Mouse (Mus musculus): Measurements from ENCODE around the gene Rhof.

DNA sequence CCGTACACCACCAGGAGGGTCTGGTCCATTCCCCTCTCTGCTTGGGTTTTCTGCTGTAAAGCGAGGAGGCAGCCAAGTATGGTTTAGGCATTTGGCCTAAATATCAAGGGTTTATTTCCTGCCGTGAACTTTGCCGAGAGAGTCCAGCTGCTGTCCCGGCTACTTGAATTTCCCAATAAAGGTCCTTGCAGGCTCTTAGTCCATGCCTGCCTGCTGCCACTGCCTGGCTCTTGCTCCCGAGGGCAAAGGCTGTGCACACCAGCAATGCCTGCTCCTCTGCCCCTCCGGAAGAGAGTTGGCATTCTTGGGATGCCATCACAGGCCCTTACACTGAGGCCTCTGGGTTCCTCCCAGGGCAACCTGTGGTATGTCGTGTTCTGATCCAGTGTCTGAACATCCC, 28.9 kb downstream of the Rhof start:
- TF ChIP-seq POLR2A (IDR thresholded peaks at IDR 0.05; ENCODE audit: insufficient read length, low read depth) (no peak), POLR2AphosphoS2 (IDR thresholded peaks at IDR 0.05; ENCODE audit: insufficient read length, low read depth) (no peak), MYOD1 (IDR thresholded peaks at IDR 0.05; ENCODE audit: control insufficient read depth in 1 of 3, insufficient read length in 2 of 3, low read depth in 2 of 3) (no peak), MYOG (IDR thresholded peaks at IDR 0.05; ENCODE audit: control insufficient read depth in 1 of 3, insufficient read depth in 1 of 3, insufficient read length in 2 of 3, low read depth in 2 of 3) (no peak), CEBPB (IDR thresholded peaks at IDR 0.05; ENCODE audit: insufficient read depth, poor library complexity, severe bottlenecking) (no peak), MAX (IDR thresholded peaks at IDR 0.05; ENCODE audit: low read depth) (no peak), TCF12 (IDR thresholded peaks at IDR 0.05; ENCODE audit: insufficient read depth, poor library complexity, severe bottlenecking) (no peak), E2F4 (IDR thresholded peaks at IDR 0.05; ENCODE audit: insufficient read depth) (no peak), REST (IDR thresholded peaks at IDR 0.05; ENCODE audit: insufficient read depth, insufficient read length) (no peak), SRF (IDR thresholded peaks at IDR 0.05; ENCODE audit: control insufficient read depth, insufficient read length, low read depth) (no peak)

All from myocyte (in vitro differentiated cells).